Mouse (Mus musculus): Measurements from ENCODE around the gene 4930402F06Rik.

The 4930402F06Rik gene

GRCm38 (mm10) chr2:35397096-35397495, at the start of gene 4930402F06Rik:
TSS of gene 4930402F06Rik (minus strand) at chr2:35397175.
- DNase-seq (ENCODE audit: low spot score) = no peak

GRCm38 (mm10) chr2:35446300-35446699, 49.3 kb upstream of the 4930402F06Rik start:
- no peak for DNase-seq (ENCODE audit: low spot score)

- DNase-seq (ENCODE audit: low spot score) = no peak
Measured at GRCm38 (mm10) chr2:35445610-35446009, 48.6 kb upstream of the 4930402F06Rik start.

DNA sequence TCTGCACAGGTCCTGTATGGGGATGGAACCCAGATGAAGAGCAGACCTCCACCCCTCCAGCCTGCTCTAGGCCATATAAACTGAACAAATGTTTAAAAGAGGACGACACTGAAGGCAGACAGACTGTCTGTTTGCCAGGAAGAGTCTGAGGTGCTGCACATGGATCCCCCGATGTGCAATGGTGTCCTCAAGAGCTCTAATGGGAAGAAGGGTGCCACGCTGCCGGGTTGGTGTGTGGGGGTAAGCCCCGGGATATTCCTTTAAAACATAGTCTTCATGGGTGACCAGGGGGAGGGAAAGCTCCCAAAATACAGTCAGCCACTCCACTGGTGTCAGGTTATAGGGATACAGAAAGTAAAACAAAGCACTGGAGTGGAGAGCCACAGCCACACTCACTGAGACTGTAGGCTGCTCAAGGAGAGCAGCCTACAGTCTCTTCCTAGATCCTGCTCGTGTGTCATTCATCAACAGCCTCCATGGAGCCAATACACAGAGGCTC, 47.8 kb upstream of the 4930402F06Rik start:
- DNase-seq (ENCODE audit: low spot score) = no peak

DNA sequence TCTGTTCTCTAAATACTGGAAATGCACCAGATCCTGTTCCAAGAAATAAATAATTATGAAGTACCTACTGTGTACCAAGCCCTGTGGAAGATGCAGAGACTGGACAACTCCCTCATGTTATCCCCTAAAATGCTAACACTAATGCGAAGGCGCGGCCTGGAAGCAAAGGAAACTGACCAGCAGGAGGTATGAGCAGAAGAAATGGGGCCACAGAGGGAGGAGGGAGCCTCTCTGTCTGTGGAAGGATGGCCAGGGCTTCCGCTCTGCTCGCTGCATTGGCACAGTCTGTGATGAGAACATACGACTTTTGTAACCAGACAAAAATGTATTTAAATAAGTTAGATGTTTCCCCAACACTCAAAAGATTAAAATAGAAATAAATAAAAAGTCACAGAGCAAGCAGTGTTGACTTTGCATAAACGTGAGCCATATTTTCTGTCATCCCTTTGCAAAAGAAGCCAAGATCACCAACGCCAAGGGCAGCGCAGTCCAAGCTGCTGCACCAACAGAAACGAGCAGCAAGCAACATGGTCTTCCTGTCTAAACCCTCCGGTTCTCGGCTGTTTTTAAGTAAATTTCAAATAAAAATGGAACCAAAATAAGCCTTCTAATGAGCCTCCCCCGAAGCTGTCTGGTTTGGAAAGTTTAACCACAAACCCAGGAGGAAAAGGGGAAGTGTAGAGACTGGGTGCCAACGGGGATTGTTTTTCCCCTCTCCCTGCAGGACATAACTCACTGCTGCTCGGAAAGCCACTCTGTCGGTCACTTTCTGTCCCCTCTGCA, 47.2 kb upstream of the 4930402F06Rik start:
- DNase-seq (ENCODE audit: low spot score) = no peak

DNA sequence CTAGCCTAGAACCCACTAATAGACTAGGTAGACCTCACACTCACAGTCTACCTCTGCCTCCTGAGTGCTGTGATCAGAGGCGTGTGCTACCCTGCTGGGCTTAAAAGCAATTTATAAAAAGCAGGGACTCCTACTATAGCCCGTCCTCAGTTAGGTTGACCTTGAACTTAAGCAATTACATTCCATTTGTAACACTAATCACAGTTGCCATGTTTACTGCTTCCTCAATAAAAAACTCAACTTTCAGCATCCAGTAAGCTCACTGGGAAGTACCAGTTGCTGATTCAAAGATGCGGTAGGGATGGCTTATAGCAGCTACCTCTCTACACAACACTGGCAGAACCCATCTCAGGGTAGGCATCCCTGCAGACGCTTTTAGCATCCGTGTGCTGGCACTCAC, 46.4 kb upstream of the 4930402F06Rik start:
- DNase-seq (ENCODE audit: low spot score) = no peak

GRCm38 (mm10) chr2:35442079-35442478, 45.1 kb upstream of the 4930402F06Rik start:
- DNase-seq (ENCODE audit: low spot score) = no peak

- no peak for DNase-seq (ENCODE audit: low spot score)
Measured at GRCm38 (mm10) chr2:35441419-35441818, 44.4 kb upstream of the 4930402F06Rik start.

- DNase-seq (ENCODE audit: low spot score) = no peak
Measured at GRCm38 (mm10) chr2:35440480-35440879, 43.5 kb upstream of the 4930402F06Rik start.

DNA sequence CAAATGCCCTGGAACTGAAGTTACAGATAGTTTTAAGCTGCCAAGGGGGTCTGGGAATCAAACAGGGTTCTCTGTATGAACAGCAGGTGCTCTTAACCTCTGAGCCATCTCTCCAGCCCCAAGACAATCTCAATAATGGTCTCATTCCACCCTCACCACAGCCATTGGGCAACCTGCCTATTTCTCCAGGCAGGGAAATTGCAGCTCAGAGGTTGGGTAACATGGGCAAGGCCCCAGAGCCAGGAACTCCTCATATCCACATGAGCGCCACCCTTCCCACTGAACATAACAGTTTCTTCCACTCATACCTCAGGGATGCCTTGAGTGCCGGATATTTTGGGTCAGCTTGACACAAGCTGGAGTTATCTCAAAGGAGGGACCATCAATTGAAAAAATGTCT, 40.8 kb upstream of the 4930402F06Rik start:
- no peak for DNase-seq (ENCODE audit: low spot score)

GRCm38 (mm10) chr2:35434576-35435123, 37.7 kb upstream of the 4930402F06Rik start:
- no peak for DNase-seq (ENCODE audit: low spot score)

DNA sequence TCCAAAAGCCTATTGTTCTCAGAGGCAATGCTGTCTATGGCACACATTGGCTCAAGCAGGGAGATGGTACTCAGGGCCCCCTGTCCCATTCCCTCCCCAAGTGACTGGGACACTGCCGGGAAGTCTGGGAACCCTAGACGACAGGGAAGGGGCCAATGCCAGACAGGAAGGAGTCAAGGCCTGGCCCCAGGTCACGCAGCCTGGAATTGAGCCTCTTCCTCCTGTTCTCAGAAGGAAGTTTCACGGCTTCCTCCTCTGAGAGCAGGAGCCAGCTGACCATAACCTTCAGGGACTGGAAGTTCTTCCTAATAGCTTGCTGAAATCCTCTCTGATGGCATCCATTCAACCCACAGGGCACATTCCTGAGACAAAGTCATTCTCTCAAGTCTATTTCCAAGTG, 36.5 kb upstream of the 4930402F06Rik start:
- no peak for DNase-seq (ENCODE audit: low spot score)

GRCm38 (mm10) chr2:35432472-35432871, 35.5 kb upstream of the 4930402F06Rik start:
- no peak for DNase-seq (ENCODE audit: low spot score)

GRCm38 (mm10) chr2:35432011-35432410, 35.0 kb upstream of the 4930402F06Rik start:
- no peak for DNase-seq (ENCODE audit: low spot score)

- no peak for DNase-seq (ENCODE audit: low spot score)
Measured at GRCm38 (mm10) chr2:35430806-35431205, 33.8 kb upstream of the 4930402F06Rik start.

GRCm38 (mm10) chr2:35428615-35429300, 31.8 kb upstream of the 4930402F06Rik start:
- DNase-seq (ENCODE audit: low spot score) = no peak

- DNase-seq (ENCODE audit: low spot score) = no peak
Measured at GRCm38 (mm10) chr2:35427559-35427958, 30.6 kb upstream of the 4930402F06Rik start.

DNA sequence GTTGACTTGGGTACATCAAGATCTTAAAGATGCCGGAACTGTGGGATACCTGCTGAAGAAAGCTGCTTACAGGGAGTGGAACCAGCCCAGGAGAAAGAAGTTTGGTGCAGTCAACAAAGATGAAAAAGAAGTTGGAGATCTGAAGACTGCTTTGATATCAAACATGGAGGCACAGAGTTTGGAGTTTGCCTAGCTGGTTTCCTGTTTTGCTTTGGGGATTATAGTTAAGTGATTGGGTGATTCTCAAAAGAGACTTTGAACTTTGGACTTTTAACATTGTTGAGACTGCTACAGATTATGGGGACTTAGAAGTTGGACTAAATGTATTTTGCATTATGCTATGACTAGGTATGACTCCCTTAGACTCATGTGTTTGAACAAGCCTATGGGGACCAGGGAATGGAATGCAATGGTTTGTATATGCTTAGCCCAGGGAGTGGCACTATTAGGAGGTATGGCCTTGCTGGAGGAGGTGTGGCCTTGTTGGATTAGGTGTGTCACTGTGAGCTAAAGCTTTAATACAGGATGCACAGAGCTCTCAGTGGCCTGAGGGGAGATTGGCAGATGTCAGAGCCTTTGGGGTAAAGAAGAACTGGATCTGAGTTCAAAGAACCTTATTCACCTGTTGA, 26.9 kb upstream of the 4930402F06Rik start:
- no peak for DNase-seq (ENCODE audit: low spot score)

DNA sequence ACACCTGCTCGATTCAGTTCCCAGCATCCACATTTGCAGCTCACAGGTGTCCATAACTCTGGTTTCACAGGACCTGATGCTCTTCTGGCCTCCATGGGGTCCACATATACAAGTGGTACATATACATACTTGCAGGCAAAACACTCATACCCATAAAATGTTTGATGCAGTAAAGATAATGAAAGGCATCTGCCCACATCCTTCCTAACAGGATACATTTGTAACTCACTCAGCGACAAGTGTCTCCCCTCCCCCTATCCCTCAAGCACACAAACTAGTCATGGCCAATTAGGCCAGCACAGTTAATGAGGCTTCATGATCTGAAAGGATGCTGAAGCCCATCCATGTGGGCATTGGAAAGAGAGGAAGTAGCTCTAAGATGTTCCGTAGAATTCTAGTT, 25.4 kb upstream of the 4930402F06Rik start:
- DNase-seq (ENCODE audit: low spot score) = no peak

GRCm38 (mm10) chr2:35420681-35421080, 23.7 kb upstream of the 4930402F06Rik start:
- no peak for DNase-seq (ENCODE audit: low spot score)

- no peak for DNase-seq (ENCODE audit: low spot score)
Measured at GRCm38 (mm10) chr2:35419671-35420070, 22.7 kb upstream of the 4930402F06Rik start.

DNA sequence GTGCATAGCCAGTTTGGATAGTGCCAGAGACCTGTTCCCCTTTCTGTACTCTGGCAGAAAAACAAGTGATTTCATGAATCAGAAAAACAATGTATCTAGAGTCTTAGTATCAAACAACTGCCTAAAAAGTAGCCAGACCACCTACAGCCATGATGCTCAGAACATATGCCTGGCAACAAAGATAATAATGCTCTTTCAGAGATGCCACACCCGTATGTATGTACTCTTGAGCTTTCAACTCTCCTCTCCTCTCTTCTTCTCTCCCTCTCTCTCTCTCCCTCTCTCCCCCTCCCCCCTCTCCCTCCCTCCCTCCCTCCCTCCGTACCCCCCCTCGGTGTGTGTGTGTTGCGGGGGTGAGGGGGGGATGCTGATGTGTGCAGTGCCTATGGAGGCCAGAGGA, 22.3 kb upstream of the 4930402F06Rik start:
- DNase-seq (ENCODE audit: low spot score) = no peak

DNA sequence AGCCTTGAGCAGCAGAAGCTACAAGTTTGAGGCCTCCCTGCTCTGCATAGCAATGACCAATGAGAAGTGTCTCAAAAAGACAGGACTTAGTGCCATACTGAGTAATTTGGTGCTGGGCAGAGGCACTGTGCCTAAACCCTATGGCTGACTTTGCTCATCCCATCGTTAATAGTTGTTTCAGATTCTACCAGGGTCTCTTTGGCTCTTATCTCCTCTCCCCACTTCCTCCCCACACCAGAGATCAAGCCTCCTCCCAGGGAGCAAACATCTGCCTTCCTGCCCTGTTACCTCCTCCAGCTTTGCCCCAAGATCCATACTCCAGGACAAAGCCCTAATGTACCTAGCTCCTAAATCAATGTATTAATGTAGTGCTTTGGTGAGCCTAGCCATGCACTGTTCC, 20.3 kb upstream of the 4930402F06Rik start:
- DNase-seq (ENCODE audit: low spot score) = no peak

Data from ovary, postnatal 10 days (tissue).